Mouse (Mus musculus) hindbrain, embryonic 10.5 days (tissue): ENCODE measurements at regions not wholly inside any gene's neighbourhood (a gene's known extent, or its start where the extent isn't known, plus 50 kb on each side); places are given as distances from the start of the nearest gene placed in this dataset.

Experiments
- DNase-seq: peaks from one replicate; pipeline ENCODE4 v3.0.0-alpha.2; 2017; ENCODE audit warnings: low spot score
- H3K27ac ChIP-seq: fragments of 300-500 bp; sonication (generic); 2 replicates; pipeline ENCODE4 v1.5.1; 2016; ENCODE audit warnings: mild to moderate bottlenecking, moderate library complexity
- H3K27me3 ChIP-seq: fragments of 300-500 bp; sonication (generic); 2 replicates; pipeline ENCODE4 v1.6.1; 2016; ENCODE audit warnings: mild to moderate bottlenecking; ENCODE audit not compliant: poor library complexity, insufficient read depth, severe bottlenecking
- H3K36me3 ChIP-seq: fragments of 300-500 bp; sonication (generic); 2 replicates; pipeline ENCODE4 v1.6.1; 2016; ENCODE audit warnings: mild to moderate bottlenecking, moderate library complexity
- H3K4me1 ChIP-seq: fragments of 300-500 bp; sonication (generic); replicated peaks from 2 replicates; pipeline ENCODE4 v1.6.1; 2016; ENCODE audit warnings: mild to moderate bottlenecking
- H3K4me3 ChIP-seq: fragments of 300-500 bp; sonication (generic); 2 replicates; pipeline ENCODE4 v1.5.1; 2016; ENCODE audit warnings: mild to moderate bottlenecking, moderate library complexity
- H3K9me3 ChIP-seq: fragments of 300-500 bp; sonication (generic); 2 replicates; pipeline ENCODE4 v1.6.1; 2016; ENCODE audit warnings: mild to moderate bottlenecking, moderate library complexity
- WGBS: fragments of 180-500 bp; shearing (Covaris S2); methylation state at CpG from one replicate; pipeline ENCODE4 v1.1.7; 2016; 5-methylcytosine and 5-hydroxymethylcytosine counted together

GRCm38 (mm10) chr1:190270784-190271385 lies 100.4 kb upstream of the Prox1 start:
- no peaks in the 10 kb centered on the region for H3K36me3 ChIP-seq
- H3K27me3 ChIP-seq = no peaks in the 10 kb centered on the region
- no peaks in the 10 kb centered on the region for H3K4me1 ChIP-seq
- H3K4me3 ChIP-seq = no peak overlapping the region
- WGBS = 87% methylated on average over 17 of the region's 17 CpGs
- no peak overlapping the region for H3K27ac ChIP-seq
- DNase-seq = no peak
- H3K9me3 ChIP-seq = no peaks in the 10 kb centered on the region

- 89% methylated on average over 7 of the region's 7 CpGs for WGBS
- H3K4me3 ChIP-seq = no peak overlapping the region
- H3K4me1 ChIP-seq = peaks cover 7% of the 10 kb centered on the region
Observed at GRCm38 (mm10) chr1:190269181-190269580, 98.7 kb upstream of the Prox1 start.

GRCm38 (mm10) chr1:190265085-190265780 lies 94.7 kb upstream of the Prox1 start:
- Histone ChIP-seq H3K27me3 (0 out of 2 replicates have a peak, but pooled peaks cover 3% of the 10 kb centered on the region), H3K4me1 (peaks cover 18% of the 10 kb centered on the region), H3K36me3 (no peaks in the 10 kb centered on the region), H3K27ac (no peak overlapping the region), H3K4me3 (no peak overlapping the region), H3K9me3 (no peaks in the 10 kb centered on the region)
- DNase-seq = no peak
- WGBS = 88% methylated on average over 9 of the region's 9 CpGs

More at GRCm38 (mm10) chr1:190269181-190269580, 98.7 kb upstream of the Prox1 start:
- Histone ChIP-seq H3K9me3 (no peaks in the 10 kb centered on the region), H3K27ac (no peak overlapping the region), H3K27me3 (0 out of 2 replicates have a peak, but pooled peaks cover 3% of the 10 kb centered on the region), H3K36me3 (no peaks in the 10 kb centered on the region)
- DNase-seq = no peak

DNA sequence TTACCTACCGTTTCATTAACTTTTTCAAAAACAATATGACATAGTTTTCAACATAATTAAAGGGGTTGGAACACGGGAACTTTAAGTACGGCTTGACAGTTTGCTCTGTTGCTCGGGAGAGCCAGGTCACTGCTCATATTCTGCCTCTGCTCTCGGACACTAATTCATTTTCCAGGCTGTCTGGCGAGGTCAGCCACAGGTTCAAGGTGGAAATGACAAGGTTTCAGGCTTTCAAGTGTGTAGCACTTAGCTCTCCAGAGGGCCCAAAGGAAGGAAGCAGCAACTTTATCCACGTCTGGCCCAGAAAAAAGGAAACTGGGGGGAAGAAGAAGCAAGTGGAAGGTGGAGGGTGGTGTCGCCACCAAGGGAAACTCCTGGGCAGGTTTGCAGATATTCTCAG lies 94.0 kb upstream of the Prox1 start:
- Histone ChIP-seq H3K27ac (no peak overlapping the region), H3K27me3 (0 out of 2 replicates have a peak, but pooled peaks cover 3% of the 10 kb centered on the region), H3K36me3 (no peaks in the 10 kb centered on the region), H3K9me3 (no peaks in the 10 kb centered on the region), H3K4me3 (no peak overlapping the region), H3K4me1 (peaks cover 18% of the 10 kb centered on the region)
- WGBS = 70% methylated on average over 8 of the region's 8 CpGs
- no peak for DNase-seq

DNA sequence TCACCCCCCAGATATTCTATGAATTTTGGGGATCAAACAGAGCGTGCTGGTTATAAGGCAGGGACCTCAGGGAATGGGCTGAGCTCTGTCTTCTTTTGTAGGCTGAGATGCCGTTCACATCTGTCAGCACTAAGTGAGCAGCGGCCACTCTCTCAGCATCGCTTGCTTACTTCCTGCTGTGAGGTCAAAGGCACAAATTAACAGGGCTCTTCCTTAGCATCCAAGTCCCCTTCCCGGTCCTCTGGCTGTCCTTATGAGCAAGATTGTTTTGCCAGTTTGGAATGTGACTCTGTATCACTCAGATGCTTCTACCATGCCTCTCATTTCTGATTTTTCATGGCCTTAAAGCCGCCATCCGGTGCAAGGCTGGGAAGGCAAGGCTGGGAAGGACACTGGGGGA lies 93.1 kb upstream of the Prox1 start:
- 23% methylated on average over 7 of the region's 7 CpGs for WGBS
- H3K27me3 ChIP-seq = 0 out of 2 replicates have a peak, but pooled peaks cover 3% of the 10 kb centered on the region
- peaks cover 18% of the 10 kb centered on the region for H3K4me1 ChIP-seq
- DNase-seq = peak; percentile 24
- no peaks in the 10 kb centered on the region for H3K9me3 ChIP-seq
- H3K36me3 ChIP-seq = no peaks in the 10 kb centered on the region
- H3K4me3 ChIP-seq = no peak overlapping the region
- H3K27ac ChIP-seq = peak overlapping the region; percentile 43; the same call in 1 of the 2 replicates

- 86% methylated on average over 13 of the region's 13 CpGs for WGBS
- no peaks in the 10 kb centered on the region for H3K27me3 ChIP-seq
- no peaks in the 10 kb centered on the region for H3K36me3 ChIP-seq
- no peak overlapping the region for H3K4me3 ChIP-seq
- no peak overlapping the region; the same call in 1 of the 2 replicates for H3K27ac ChIP-seq
- no peak for DNase-seq
- peaks cover 15% of the 10 kb centered on the region for H3K4me1 ChIP-seq
- H3K9me3 ChIP-seq = no peaks in the 10 kb centered on the region
Observed at GRCm38 (mm10) chr1:190259576-190259975, 89.1 kb upstream of the Prox1 start.

GRCm38 (mm10) chr1:190250574-190251246 lies 80.2 kb upstream of the Prox1 start:
- Histone ChIP-seq H3K27me3 (no peaks in the 10 kb centered on the region), H3K27ac (peak overlapping the region; percentile 26; the same call in 1 of the 2 replicates), H3K9me3 (peaks cover 15% of the 10 kb centered on the region), H3K4me3 (no peak overlapping the region), H3K36me3 (no peaks in the 10 kb centered on the region), H3K4me1 (peaks cover 10% of the 10 kb centered on the region; the same call in 1 of the 2 replicates)
- 66% methylated on average over 13 of the region's 13 CpGs for WGBS
- no peak for DNase-seq

DNA sequence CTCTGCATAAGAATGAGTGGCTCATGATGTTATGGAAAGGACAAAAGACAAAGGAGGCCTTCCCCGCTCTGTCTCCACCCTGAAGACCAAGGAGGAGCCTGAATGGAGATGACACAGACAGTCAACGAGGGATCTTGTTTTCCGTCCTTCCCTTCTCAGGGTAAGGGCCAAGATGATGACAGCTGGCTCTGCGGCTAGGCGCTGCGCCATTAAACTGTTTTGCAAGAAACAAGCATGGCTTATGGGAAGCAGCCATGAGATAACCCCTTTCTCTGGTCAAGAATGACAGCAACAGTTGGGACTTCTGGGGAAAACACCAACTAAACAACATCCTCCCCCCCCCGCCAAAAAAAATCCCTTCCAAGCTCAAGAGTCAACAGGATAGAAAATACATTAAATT lies 72.0 kb upstream of the Prox1 start:
- 88% methylated on average over 7 of the region's 7 CpGs for WGBS
- no peaks in the 10 kb centered on the region for H3K9me3 ChIP-seq
- H3K36me3 ChIP-seq = no peaks in the 10 kb centered on the region
- H3K27ac ChIP-seq = no peak overlapping the region
- H3K4me1 ChIP-seq = no peaks in the 10 kb centered on the region
- H3K4me3 ChIP-seq = no peak overlapping the region
- no peak for DNase-seq
- H3K27me3 ChIP-seq = no peaks in the 10 kb centered on the region

DNA sequence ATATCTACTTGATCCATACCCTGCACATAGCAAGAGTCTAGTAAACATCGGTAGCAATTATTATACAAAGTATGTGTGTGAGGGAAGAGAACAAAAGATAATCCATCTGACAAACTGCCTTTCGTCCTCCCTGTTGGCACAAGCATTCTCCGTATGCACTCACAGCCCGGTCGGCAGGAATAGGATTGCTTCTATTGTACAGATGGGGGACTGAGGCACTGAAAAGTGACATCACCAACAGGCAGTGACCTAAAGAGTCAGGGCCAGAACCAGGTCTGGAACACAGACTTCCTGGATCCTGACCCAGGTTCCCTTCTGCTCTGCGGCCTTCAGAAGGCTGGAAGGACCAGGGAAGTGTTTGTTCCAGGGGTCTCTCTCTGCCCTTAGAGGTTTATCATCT lies 69.3 kb upstream of the Prox1 start:
- Histone ChIP-seq H3K36me3 (no peaks in the 10 kb centered on the region), H3K27me3 (no peaks in the 10 kb centered on the region; the same call in 1 of the 2 replicates), H3K4me3 (no peak overlapping the region), H3K9me3 (no peaks in the 10 kb centered on the region), H3K4me1 (no peaks in the 10 kb centered on the region), H3K27ac (no peak overlapping the region)
- 85% methylated on average over 6 of the region's 6 CpGs for WGBS
- DNase-seq = no peak

- no peaks in the 10 kb centered on the region; the same call in 1 of the 2 replicates for H3K27me3 ChIP-seq
- no peak overlapping the region for H3K4me3 ChIP-seq
- H3K36me3 ChIP-seq = no peaks in the 10 kb centered on the region
- 82% methylated on average over 5 of the region's 5 CpGs for WGBS
- no peak overlapping the region for H3K27ac ChIP-seq
- H3K4me1 ChIP-seq = peaks cover 8% of the 10 kb centered on the region; the same call in 1 of the 2 replicates
- no peak for DNase-seq
- H3K9me3 ChIP-seq = peaks cover under 1% of the 10 kb centered on the region; the same call in 1 of the 2 replicates
Observed at GRCm38 (mm10) chr1:190230866-190231265, 60.4 kb upstream of the Prox1 start.

GRCm38 (mm10) chr1:190220417-190220816 lies 49.9 kb upstream of the Prox1 start:
- DNase-seq = no peak
- peaks cover 12% of the 10 kb centered on the region for H3K9me3 ChIP-seq
- no peak overlapping the region for H3K4me3 ChIP-seq
- H3K4me1 ChIP-seq = peaks cover 10% of the 10 kb centered on the region; the same call in 1 of the 2 replicates
- H3K27ac ChIP-seq = no peak overlapping the region
- no peaks in the 10 kb centered on the region for H3K36me3 ChIP-seq
- H3K27me3 ChIP-seq = no peaks in the 10 kb centered on the region
- 69% methylated on average over 9 of the region's 9 CpGs for WGBS
